Mouse (Mus musculus) Patski (cell line): ENCODE results near the gene Spen. TPM values are rescaled to one million over a fixed set of nuclear protein-coding genes. Genes with fewer than 3 reads are reported as not detected.
"Not testable (repeated sequence)": the region's sequence is repeated elsewhere in the genome, so short reads cannot be mapped to it uniquely, and the experiment has no call there.

Experiments
- ATAC-seq: fragments of 100-300 bp; one replicate; pipeline ENCODE4 v1.8.0; 2021
- CTCF ChIA-PET: fragments of 350-600 bp; sonication (Branson Sonifier 250); formaldehyde crosslinking; loops from one replicate; lab custom pipeline; 2022; ENCODE audit warnings: inconsistent platforms; lab: Charles Lee
- POLR2A ChIA-PET: fragments of 350-600 bp; sonication (Branson Sonifier 250); formaldehyde crosslinking; loops from one replicate; lab custom pipeline; 2022; ENCODE audit warnings: antibody characterized with exemption, inconsistent platforms; lab: Charles Lee
- DNase-seq: peaks from one replicate; pipeline ENCODE4 v3.0.0-alpha.2; 2011; ENCODE audit warnings: low read depth, low spot score
- H3K27me3 ChIP-seq: fragments of 371-371 bp; one replicate; pipeline ENCODE4 v1.5.1; 2021
- CTCF ChIP-seq: fragments of 100-300 bp; IDR thresholded peaks from one replicate; pipeline ENCODE4 v1.5.1; 2021
- in situ Hi-C: fragments of 300-500 bp; cut with MboI; formaldehyde crosslinking; loops from 3 replicates; pipeline ENCODE4 v1.11.1; 2018; ENCODE audit warnings: low pct_unique_long_range_greater_than_20kb, mixed read lengths
- polyA plus RNA-seq: library from polyadenylated mRNA; unstranded; gene quantifications from one replicate; pipeline ENCODE4 v1.2.3, GENCODE M21; 2021

Spen gene
- polyA plus RNA-seq, 1 experiment from 2014 or later: 31.8 TPM

DNA sequence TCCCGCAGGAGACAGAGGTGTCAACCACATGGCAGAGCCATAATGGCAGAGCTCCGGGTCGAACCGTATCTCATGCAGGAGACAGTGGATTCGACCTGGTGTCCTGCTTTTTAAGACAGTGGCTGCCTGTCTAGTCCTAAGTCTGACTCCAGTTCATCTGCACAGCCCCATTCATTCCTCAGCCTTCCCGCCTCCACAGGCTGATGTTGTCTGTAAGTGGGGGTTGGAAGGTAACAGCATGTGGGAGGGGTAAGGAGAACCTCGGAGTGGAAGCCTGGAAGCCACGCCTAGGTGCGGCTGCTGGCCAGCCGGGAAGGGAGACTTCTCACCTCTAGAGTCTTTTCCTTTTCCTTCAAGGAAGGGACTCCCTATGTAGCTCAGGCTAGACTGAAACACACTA, 33.5 kb upstream of the Spen start:
- no peak for DNase-seq
- in situ Hi-C loops: loop anchor here (25.0 kb wide), 1 partner anchor 285 kb away; no protein-coding TSS in a partner anchor
- ChIA-PET POLR2A (interaction anchor here (1.1 kb wide), 1 partner anchor 8 kb away, joined by 3 read pairs; no protein-coding TSS in a partner anchor), CTCF (interaction anchor here (3.1 kb wide), 1 partner anchor 141 kb away, joined by 10 read pairs; no protein-coding TSS in a partner anchor)
- no peak for ATAC-seq
- H3K27me3 ChIP-seq: no peaks in the 10 kb centered on the region
- TF ChIP-seq CTCF: no peak

DNA sequence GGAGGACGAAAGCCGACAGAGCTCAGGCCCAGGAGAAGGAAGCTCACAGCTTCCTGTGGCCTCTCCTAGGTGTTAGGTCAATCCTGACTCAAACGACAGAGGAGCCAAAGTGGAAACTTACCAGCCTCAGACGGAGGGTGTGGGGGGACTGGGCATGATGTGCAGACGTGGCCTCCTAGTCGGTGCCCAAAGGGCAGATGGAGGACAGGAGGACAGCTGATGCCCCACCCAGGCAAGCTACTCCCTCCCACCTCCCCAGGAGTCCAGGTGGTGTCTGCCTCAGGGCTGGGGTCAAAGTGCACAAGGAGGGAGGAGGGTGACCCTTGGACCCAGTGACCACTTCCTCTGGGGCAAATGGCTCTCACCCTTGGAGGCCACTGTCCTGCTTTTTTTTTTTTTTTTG, 32.9 kb upstream of the Spen start:
- CTCF ChIA-PET: no interaction called here
- TF ChIP-seq CTCF: no peak
- no peaks in the 10 kb centered on the region for H3K27me3 ChIP-seq
- POLR2A ChIA-PET: no interaction called here
- DNase-seq: no peak
- in situ Hi-C loops: loop anchor here (25.0 kb wide), 1 partner anchor 284 kb away; no protein-coding TSS in a partner anchor
- no peak for ATAC-seq

DNA sequence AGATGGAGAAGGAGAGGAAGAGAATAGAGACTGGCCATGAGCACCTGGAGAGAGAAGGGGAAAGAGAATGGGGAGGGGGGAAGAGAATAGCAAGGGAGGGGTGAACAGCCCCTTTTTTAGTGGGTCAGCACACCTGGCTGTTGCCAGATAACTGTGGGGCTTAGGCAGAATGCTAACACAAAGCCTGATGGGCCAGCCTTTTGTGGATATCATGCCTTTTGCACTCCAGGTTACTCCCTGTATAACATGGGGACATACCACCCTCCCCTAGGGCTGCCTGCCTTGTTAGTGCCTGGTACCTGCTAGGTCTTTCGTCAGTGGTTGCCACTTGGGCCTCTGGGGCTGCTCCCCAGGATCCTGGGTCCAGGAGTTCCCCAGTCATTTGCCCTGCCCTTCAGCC, 32.4 kb upstream of the Spen start:
- no peak for TF ChIP-seq CTCF
- DNase-seq (no peak), ATAC-seq (no peak)
- H3K27me3 ChIP-seq: no peaks in the 10 kb centered on the region
- POLR2A ChIA-PET: no interaction called here
- in situ Hi-C loops: loop anchor here (25.0 kb wide), 1 partner anchor 284 kb away; no protein-coding TSS in a partner anchor
- CTCF ChIA-PET: interaction anchor here (1.1 kb wide), 1 partner anchor 140 kb away, joined by 3 read pairs; no protein-coding TSS in a partner anchor

DNA sequence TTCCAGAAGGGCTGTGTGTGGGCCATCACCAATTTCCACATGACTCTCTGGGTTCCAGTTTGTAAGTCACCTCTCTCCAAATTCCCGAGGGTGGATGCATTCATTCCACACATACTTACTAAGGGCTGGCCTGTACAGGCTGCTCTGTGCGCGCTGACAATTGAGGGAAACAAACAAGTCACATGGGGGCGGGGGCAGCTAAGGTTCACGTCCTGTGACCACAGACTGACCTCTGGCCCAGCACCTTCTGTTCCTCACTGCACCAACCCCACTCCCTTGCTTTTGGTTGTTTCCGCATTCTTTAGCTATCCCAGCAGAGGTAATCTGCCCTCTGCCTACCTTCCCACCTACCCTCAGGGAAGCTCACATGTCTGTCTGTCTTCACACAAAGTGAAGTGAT, 31.6 kb upstream of the Spen start:
- DNase-seq (no peak), ATAC-seq (peak; percentile 32)
- ChIA-PET CTCF (interaction anchor here (1.1 kb wide), 1 partner anchor 139 kb away, joined by 3 read pairs; no protein-coding TSS in a partner anchor), POLR2A (no interaction called here)
- in situ Hi-C loops: loop anchor here (25.0 kb wide), 1 partner anchor 283 kb away; no protein-coding TSS in a partner anchor
- H3K27me3 ChIP-seq: no peaks in the 10 kb centered on the region
- no peak for TF ChIP-seq CTCF

DNA sequence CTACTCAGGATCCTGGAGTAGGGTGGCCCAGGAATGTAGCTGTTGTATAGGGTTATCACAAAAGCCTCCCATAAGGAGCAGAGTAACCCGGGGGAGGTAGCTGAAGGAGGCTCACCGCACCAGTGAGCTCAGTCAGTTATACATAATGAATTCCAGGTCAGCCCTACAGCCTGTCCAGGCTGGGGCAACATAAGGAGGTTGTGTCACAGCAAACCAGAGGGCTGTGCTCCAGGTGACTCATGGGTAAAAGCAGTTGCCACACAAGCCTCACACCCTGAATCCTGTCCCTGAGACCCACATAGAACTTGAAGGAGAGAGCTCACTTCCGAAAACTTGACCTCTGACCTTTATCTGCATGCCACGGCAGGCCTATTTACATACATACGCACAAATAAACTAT, 30.6 kb upstream of the Spen start:
- TF ChIP-seq CTCF: no peak
- in situ Hi-C loops: loop anchor here (5.0 to 25.0 kb wide), 2 partner anchors 162 to 282 kb away; no protein-coding TSS in a partner anchor
- no peaks in the 10 kb centered on the region for H3K27me3 ChIP-seq
- ATAC-seq (no peak), DNase-seq (no peak)
- ChIA-PET CTCF (no interaction called here), POLR2A (interaction anchor here (0.7 to 0.8 kb wide), 2 partner anchors 9 to 163 kb away, joined by 3 read pairs; no protein-coding TSS in a partner anchor)

DNA sequence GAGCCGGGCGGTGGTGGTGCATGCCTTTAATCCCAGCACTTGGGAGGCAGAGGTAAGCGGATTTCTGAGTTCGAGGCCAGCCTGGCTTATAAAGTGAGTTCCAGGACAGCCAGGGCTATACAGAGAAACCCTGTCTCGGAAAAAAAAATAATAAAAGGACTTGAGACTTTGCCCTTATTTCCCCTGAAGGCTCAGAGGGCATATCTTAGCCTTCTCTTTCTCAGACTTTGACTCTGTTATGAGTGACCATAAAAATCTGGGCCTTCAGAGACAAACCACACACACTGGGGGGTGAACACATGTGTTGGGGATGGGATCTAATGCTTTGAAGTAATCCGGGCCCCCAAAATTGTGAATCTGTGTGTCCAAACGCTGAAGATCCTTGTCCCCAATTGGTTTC, 28.8 kb upstream of the Spen start:
- DNase-seq, H3K27me3 ChIP-seq, POLR2A ChIA-PET, ATAC-seq: not testable (repeated sequence)
- CTCF ChIA-PET: interaction anchor here (1.1 kb wide), 1 partner anchor 136 kb away, joined by 3 read pairs; no protein-coding TSS in a partner anchor
- in situ Hi-C loops: loop anchor here (5.0 to 25.0 kb wide), 2 partner anchors 160 to 280 kb away; no protein-coding TSS in a partner anchor

DNA sequence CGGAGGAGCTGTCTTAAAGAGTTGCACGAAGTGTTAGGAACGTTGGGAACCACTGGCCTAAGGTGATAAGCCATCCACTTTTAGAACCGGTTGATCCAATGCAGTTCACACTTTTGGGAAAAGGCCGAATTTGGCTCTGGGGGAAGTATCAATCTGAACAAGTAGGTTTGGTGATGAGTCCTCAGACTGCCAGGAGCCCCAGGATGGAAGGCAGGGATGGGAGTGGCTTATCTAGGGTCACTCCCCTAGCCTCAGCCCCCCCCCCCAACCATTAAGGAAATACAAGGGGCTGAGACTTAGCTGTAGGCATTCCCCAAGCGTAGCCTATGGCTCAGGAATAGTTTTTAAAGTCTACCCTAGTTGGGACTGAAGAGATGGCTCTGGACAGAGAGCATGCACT, 27.8 kb upstream of the Spen start:
- no peak for DNase-seq
- CTCF ChIA-PET: no interaction called here
- no peaks in the 10 kb centered on the region for H3K27me3 ChIP-seq
- no peak for ATAC-seq
- TF ChIP-seq CTCF: no peak
- in situ Hi-C loops: loop anchor here (5.0 to 25.0 kb wide), 2 partner anchors 159 to 279 kb away; no protein-coding TSS in a partner anchor
- POLR2A ChIA-PET: no interaction called here

DNA sequence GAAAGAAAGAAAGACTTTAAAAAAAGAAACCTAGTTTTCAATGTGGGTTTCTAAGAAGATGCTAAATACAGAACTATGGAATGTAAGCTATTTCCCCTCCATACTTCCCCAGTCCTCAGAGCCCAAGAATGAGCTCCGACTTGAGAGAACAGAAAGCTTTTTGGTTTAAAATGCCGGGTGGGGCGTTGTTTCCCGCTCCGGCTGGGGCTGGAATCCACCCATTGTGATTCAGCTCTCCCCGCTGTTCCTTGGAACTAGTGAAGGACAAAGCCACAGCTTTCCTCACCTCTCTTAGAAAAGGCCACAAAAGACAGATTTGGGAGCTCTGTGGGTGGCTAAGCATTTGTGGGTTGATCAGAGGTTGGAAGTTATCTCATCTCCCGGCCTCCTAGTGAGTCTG, 26.9 kb upstream of the Spen start:
- ChIA-PET CTCF (interaction anchor here (1.4 to 1.5 kb wide), 2 partner anchors 10 to 13 kb away, joined by 3 to 4 read pairs; no protein-coding TSS in a partner anchor), POLR2A (no interaction called here)
- no peaks in the 10 kb centered on the region for H3K27me3 ChIP-seq
- ATAC-seq: peak; percentile 29
- TF ChIP-seq CTCF: no peak
- in situ Hi-C loops: loop anchor here (5.0 to 25.0 kb wide), 2 partner anchors 158 to 278 kb away; no protein-coding TSS in a partner anchor
- no peak for DNase-seq

DNA sequence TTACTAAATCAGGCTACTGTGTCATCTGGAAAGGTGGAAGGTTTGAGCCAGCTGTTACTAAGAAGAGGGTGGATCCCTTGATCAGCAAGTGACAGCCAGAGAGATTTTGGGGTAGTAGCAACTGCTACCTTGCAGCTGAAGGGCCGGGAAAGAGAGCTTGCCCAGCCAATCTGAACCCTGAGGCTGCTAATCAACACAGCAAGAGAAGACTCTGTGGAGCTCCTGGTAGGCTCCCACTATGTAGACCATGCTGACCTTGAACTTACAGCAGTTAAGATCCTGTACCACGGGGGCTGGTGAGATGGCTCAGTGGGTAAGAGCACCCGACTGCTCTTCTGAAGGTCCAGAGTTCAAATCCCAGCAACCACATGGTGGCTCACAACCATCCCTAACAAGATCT, 26.3 kb upstream of the Spen start:
- in situ Hi-C loops: loop anchor here (5.0 to 25.0 kb wide), 2 partner anchors 157 to 277 kb away; no protein-coding TSS in a partner anchor
- H3K27me3 ChIP-seq: no peaks in the 10 kb centered on the region
- DNase-seq (no peak), ATAC-seq (no peak)
- ChIA-PET POLR2A (interaction anchor here (0.6 kb wide), 1 partner anchor 731 kb away, joined by 3 read pairs; no protein-coding TSS in a partner anchor), CTCF (interaction anchor here (1.4 to 1.5 kb wide), 2 partner anchors 11 to 13 kb away, joined by 3 to 4 read pairs; no protein-coding TSS in a partner anchor)
- TF ChIP-seq CTCF: no peak

DNA sequence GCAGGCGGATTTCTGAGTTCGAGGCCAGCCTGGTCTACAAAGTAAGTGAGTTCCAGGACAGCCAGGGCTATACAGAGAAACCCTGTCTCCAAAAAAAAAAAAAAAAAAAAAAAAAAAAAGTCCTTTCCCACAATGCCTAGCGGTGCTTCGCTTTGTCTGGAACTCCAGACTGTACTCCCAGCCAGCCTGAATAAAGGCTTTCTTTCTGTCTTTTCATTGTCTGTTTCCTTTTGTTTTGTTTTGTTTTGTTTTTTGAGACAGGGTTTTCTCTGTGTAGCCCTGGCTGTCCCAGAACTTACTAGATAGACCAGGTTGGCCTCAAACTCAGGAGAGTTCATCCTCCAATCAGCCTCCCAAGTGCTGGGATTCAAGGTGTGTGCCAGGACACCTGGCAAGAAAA, 25.8 kb upstream of the Spen start:
- POLR2A ChIA-PET: interaction anchor here (0.6 to 1.1 kb wide), 2 partner anchors 8 to 730 kb away, joined by 3 read pairs; no protein-coding TSS in a partner anchor

DNA sequence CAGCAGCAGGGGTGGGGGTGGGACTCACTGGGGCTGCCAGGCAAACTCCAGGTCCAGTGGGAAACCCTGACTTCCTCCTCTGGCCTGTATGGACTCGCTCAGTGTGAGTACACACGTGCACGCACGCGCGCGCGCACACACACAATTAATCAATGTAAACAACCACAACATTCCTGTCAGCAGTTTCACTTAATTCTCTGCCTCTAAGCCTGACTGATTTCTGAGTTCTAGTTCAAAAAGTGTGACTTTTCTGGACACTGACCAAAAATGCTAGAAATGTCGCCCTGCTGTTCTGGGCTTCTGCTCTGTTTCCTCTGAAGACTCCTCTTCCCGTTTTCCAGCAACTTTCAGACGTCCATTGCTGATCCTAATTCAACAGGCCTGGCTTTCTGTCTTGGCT, 23.9 kb upstream of the Spen start:
- DNase-seq: no peak
- H3K27me3 ChIP-seq: no peaks in the 10 kb centered on the region
- in situ Hi-C loops: loop anchor here (25.0 kb wide), 1 partner anchor 275 kb away; no protein-coding TSS in a partner anchor
- TF ChIP-seq CTCF: no peak
- no peak for ATAC-seq
- CTCF ChIA-PET: no interaction called here
- POLR2A ChIA-PET: no interaction called here

More for the DNA sequence above, 25.8 kb upstream of the Spen start:
- no peak for DNase-seq
- H3K27me3 ChIP-seq: no peaks in the 10 kb centered on the region
- CTCF ChIA-PET: interaction anchor here (1.4 to 1.5 kb wide), 3 partner anchors 11 to 157 kb away, joined by 3 to 4 read pairs (median 4); no protein-coding TSS in a partner anchor
- in situ Hi-C loops: loop anchor here (25.0 kb wide), 1 partner anchor 277 kb away; no protein-coding TSS in a partner anchor
- TF ChIP-seq CTCF: no peak
- no peak for ATAC-seq

DNA sequence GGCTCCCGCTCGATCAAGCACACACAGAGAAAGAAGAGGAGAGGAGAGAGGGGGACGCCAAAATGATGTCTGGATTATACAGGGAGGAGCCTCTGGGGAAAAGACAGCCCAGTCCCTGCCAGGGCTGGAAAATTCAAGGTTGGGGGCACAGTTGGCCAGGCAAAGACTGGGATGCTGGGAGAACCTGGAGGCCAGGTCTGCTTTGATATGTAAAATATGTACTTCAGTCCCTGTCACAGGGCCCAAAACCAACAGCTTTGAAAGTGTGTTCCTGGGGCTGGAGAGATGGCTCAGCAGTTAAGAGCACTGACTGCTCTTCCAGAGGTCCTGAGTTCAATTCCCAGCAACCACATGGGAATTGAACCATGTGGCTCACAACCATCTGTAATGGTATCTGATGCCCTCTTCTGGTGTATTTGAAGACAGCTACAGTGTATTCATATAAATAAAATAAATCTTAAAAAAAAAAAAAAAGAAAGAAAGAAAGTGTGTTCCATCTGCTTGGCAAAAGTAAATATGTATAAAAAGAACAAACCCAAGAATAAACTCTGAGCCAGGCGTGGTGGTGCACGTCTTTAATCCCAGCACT, 23.0 kb upstream of the Spen start:
- POLR2A ChIA-PET: interaction anchor here (0.6 to 1.1 kb wide), 2 partner anchors 14 to 129 kb away, joined by 3 to 5 read pairs; no protein-coding TSS in a partner anchor
- CTCF ChIA-PET, DNase-seq, ATAC-seq, H3K27me3 ChIP-seq: not testable (repeated sequence)
- in situ Hi-C loops: loop anchor here (25.0 kb wide), 1 partner anchor 274 kb away; no protein-coding TSS in a partner anchor
